Comparison of ENCODE assay signal across 22 mouse cellular contexts in the genomic region with DNA sequence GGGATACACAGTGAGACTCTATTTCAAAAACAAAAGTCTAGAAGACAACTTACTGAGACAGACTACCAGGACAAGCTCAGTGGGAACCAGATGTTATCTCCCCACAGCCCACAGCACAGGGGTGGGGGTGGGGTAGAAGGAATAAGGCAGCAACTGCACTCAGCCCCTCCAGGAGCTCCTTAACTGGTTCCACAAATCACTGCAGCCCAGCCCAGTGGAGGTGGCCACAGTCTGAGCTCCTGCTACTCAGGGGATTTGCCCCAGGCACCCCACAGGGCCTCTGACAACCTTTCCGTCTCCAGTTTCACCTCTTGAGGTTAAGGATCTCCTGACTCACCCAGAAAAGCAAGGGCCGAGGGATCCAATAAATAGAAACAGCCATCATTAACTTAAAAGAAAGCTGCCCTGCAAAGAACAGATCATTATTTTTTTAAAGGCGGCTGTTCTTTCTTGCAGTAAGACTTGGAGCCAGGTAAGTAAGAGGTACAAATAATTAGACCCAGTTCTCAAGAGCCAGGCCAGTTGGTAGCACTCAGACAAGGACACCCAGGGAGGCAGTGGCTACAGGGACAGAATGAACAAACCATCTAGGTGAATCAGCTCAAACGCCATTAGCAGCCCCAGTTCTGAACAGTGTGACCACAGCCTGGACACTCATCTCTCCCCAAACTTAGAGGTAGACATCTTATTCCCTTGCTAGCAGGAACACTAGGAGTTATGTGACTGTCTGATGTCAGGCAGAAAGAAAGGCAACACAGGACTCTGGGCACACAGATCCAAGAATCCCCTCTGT. TPM values are rescaled to one million over a fixed set of nuclear protein-coding genes. Genes with fewer than 3 reads are reported as not detected.
DNase-seq lines count a peak whose midpoint lies in the region; ATAC-seq and TF ChIP-seq lines count a peak whose summit lies in the region.
"Had no signal": no experiment of that assay in that cellular context is flagged by ENCODE, and none has a peak within 500 bp of the region (broad histone marks: within the 10 kb centered on the region; RNA-seq: fewer than 3 reads in every experiment).

No protein-coding gene starts in this region.

- H3K4me3 ChIP-seq in lung, postnatal 0 days (ENCODE audit: low read depth, low read length): no peak overlapping the region
- H3K4me3 ChIP-seq in embryonic facial prominence, embryonic 13.5 days: no peak overlapping the region
- no peak overlapping the region for H3K4me3 ChIP-seq in limb, embryonic 15.5 days
- no peak overlapping the region for H3K4me3 ChIP-seq in hindbrain, embryonic 14.5 days (replicated peaks; ENCODE audit: low read length)
- H3K4me3 ChIP-seq: heart, embryonic 15.5 days; hindbrain, embryonic 15.5 days had no signal

- no peak overlapping the region for H3K4me2 ChIP-seq in lung, postnatal 0 days (replicated peaks; ENCODE audit: low read depth, low read length)
- no peak overlapping the region for H3K4me2 ChIP-seq in embryonic facial prominence, embryonic 13.5 days
- H3K4me2 ChIP-seq in limb, embryonic 15.5 days: no peak overlapping the region
- no peak overlapping the region for H3K4me2 ChIP-seq in hindbrain, embryonic 14.5 days (replicated peaks)
- H3K4me2 ChIP-seq: heart, embryonic 15.5 days; hindbrain, embryonic 15.5 days had no signal

- WGBS in lung, postnatal 0 days: 38% methylated on average over 4 of the region's 4 CpGs
- WGBS in embryonic facial prominence, embryonic 13.5 days: 10% methylated on average over 4 of the region's 4 CpGs
- WGBS in limb, embryonic 15.5 days: 13% methylated on average over 4 of the region's 4 CpGs
- 51% methylated on average over 4 of the region's 4 CpGs for WGBS in hindbrain, embryonic 14.5 days

- ATAC-seq in lung, postnatal 0 days: peak; percentile 35
- no peak for ATAC-seq in embryonic facial prominence, embryonic 13.5 days (ENCODE audit: insufficient number of reproducible peaks, insufficient read depth, low FRiP score, low TSS enrichment, low read depth)
- ATAC-seq in limb, embryonic 15.5 days (ENCODE audit: insufficient number of reproducible peaks, low FRiP score, low TSS enrichment, low read depth): no peak
- no peak for ATAC-seq in hindbrain, embryonic 14.5 days (ENCODE audit: low FRiP score)
- ATAC-seq: forebrain, embryonic 16.5 days had no signal

- TF ChIP-seq EP300 in lung, postnatal 0 days (IDR thresholded peaks at IDR 0.05): no peak

- H3K27me3 ChIP-seq in lung, postnatal 0 days (replicated peaks; ENCODE audit: insufficient read depth, low read length): no peaks in the 10 kb centered on the region
- no peaks in the 10 kb centered on the region for H3K27me3 ChIP-seq in embryonic facial prominence, embryonic 13.5 days
- H3K27me3 ChIP-seq in limb, embryonic 15.5 days: no peaks in the 10 kb centered on the region
- no peaks in the 10 kb centered on the region for H3K27me3 ChIP-seq in hindbrain, embryonic 14.5 days (ENCODE audit: control insufficient read depth, insufficient read depth, low read length)
- H3K27me3 ChIP-seq: heart, embryonic 15.5 days; hindbrain, embryonic 15.5 days had no signal

- DNase-seq in adrenal gland, postnatal 14 days: peak; percentile 24
- DNase-seq in adrenal gland, postnatal 25 days: no peak
- peak; percentile 25 for DNase-seq in lung, postnatal 0 days (ENCODE audit: low spot score)
- no peak for DNase-seq in lung, postnatal 25 days (ENCODE audit: low spot score)
- no peak for DNase-seq in left cerebral cortex, adult 18-20 months (ENCODE audit: low spot score in 2 of 2)
- DNase-seq in hindbrain, embryonic 14.5 days (ENCODE audit: low spot score): no peak
- DNase-seq: cerebellum, adult 9-10 months; gastrocnemius, postnatal 25 days; kidney, adult 18-20 months; retina, postnatal 1 day had no signal

- H3K9ac ChIP-seq in lung, postnatal 0 days (replicated peaks; ENCODE audit: low read depth): no peak overlapping the region
- H3K9ac ChIP-seq in embryonic facial prominence, embryonic 13.5 days: 0 out of 2 replicates have a peak overlapping the region, but pooled peaks have one; percentile 33
- no peak overlapping the region for H3K9ac ChIP-seq in limb, embryonic 15.5 days
- H3K9ac ChIP-seq in hindbrain, embryonic 14.5 days: no peak overlapping the region
- H3K9ac ChIP-seq: heart, embryonic 15.5 days; hindbrain, embryonic 15.5 days had no signal

- H3K27ac ChIP-seq in lung, postnatal 0 days (ENCODE audit: low read length): no peak overlapping the region; the same call in 1 of the 2 replicates
- peak overlapping the region; percentile 73 for H3K27ac ChIP-seq in embryonic facial prominence, embryonic 13.5 days
- peak overlapping the region; percentile 24; the same call in 1 of the 2 replicates for H3K27ac ChIP-seq in limb, embryonic 15.5 days
- no peak overlapping the region for H3K27ac ChIP-seq in hindbrain, embryonic 14.5 days
- H3K27ac ChIP-seq: heart, embryonic 15.5 days; hindbrain, embryonic 15.5 days had no signal

- no peak for TF ChIP-seq CTCF in lung, postnatal 0 days (IDR thresholded peaks at IDR 0.05)

- H3K4me1 ChIP-seq in lung, postnatal 0 days (ENCODE audit: insufficient read depth, low read depth, low read length): peaks cover 6% of the 10 kb centered on the region; the same call in 1 of the 2 replicates
- peaks cover 30% of the 10 kb centered on the region for H3K4me1 ChIP-seq in embryonic facial prominence, embryonic 13.5 days
- H3K4me1 ChIP-seq in limb, embryonic 15.5 days: peaks cover 25% of the 10 kb centered on the region
- no peaks in the 10 kb centered on the region for H3K4me1 ChIP-seq in hindbrain, embryonic 14.5 days (replicated peaks; ENCODE audit: control insufficient read depth, insufficient read depth, low read length)

- H3K9me3 ChIP-seq in lung, postnatal 0 days (ENCODE audit: low read length): no peaks in the 10 kb centered on the region
- no peaks in the 10 kb centered on the region for H3K9me3 ChIP-seq in embryonic facial prominence, embryonic 13.5 days
- H3K9me3 ChIP-seq in limb, embryonic 15.5 days: no peaks in the 10 kb centered on the region
- H3K9me3 ChIP-seq in hindbrain, embryonic 14.5 days (ENCODE audit: control insufficient read depth, low read length): no peaks in the 10 kb centered on the region
- H3K9me3 ChIP-seq: heart, embryonic 15.5 days; hindbrain, embryonic 15.5 days had no signal

- no peaks in the 10 kb centered on the region for H3K36me3 ChIP-seq in lung, postnatal 0 days (ENCODE audit: insufficient read depth, low read length)
- H3K36me3 ChIP-seq in embryonic facial prominence, embryonic 13.5 days: no peaks in the 10 kb centered on the region
- no peaks in the 10 kb centered on the region for H3K36me3 ChIP-seq in limb, embryonic 15.5 days
- H3K36me3 ChIP-seq in hindbrain, embryonic 14.5 days (replicated peaks; ENCODE audit: control insufficient read depth, insufficient read depth): no peaks in the 10 kb centered on the region
- H3K36me3 ChIP-seq: heart, embryonic 15.5 days; hindbrain, embryonic 15.5 days had no signal

RNA-seq across cellular contexts. Expression of a gene that starts 11.9 kb away (rescaled TPM):
- total RNA-seq in adrenal gland, postnatal 14 days (2021): 24.9 and 33.6 TPM in 2 replicates
- total RNA-seq in adrenal gland, postnatal 25 days (2021): 42.3 and 45.0 TPM in 2 replicates
- 32.0 TPM in 2 replicates for polyA plus RNA-seq in lung, postnatal 0 days (2015; fragmentation: Nextera tagmentation; extraction: Ambion mirVana)
- polyA plus RNA-seq in embryonic facial prominence, embryonic 13.5 days (2015; fragmentation: Nextera tagmentation; extraction: Ambion mirVana): 51.3 and 60.6 TPM in 2 replicates
- polyA plus RNA-seq in limb, embryonic 15.5 days (2015; fragmentation: Nextera tagmentation; extraction: Ambion mirVana): 52.7 and 57.9 TPM in 2 replicates
- 10 to 100 TPM; 24.2 to 37.3 TPM for total RNA-seq in left cerebral cortex, adult 18-20 months (2021)
- 51.7 and 61.7 TPM in 2 replicates for polyA plus RNA-seq in hindbrain, embryonic 14.5 days (2014; fragmentation: Nextera tagmentation; extraction: Ambion mirVana)

RNA-seq across cellular contexts. Expression of a gene that starts 12.1 kb away (rescaled TPM):
- 12.7 and 17.9 TPM in 2 replicates for total RNA-seq in adrenal gland, postnatal 14 days (2021)
- 18.0 and 18.4 TPM in 2 replicates for total RNA-seq in adrenal gland, postnatal 25 days (2021)
- 11.8 and 13.2 TPM in 2 replicates for polyA plus RNA-seq in lung, postnatal 0 days (2015; fragmentation: Nextera tagmentation; extraction: Ambion mirVana)
- 25.3 and 31.1 TPM in 2 replicates for polyA plus RNA-seq in embryonic facial prominence, embryonic 13.5 days (2015; fragmentation: Nextera tagmentation; extraction: Ambion mirVana)
- polyA plus RNA-seq in limb, embryonic 15.5 days (2015; fragmentation: Nextera tagmentation; extraction: Ambion mirVana): 18.5 and 23.1 TPM in 2 replicates
- 10 to 100 TPM; 15.9 to 17.7 TPM for total RNA-seq in left cerebral cortex, adult 18-20 months (2021)
- polyA plus RNA-seq in hindbrain, embryonic 14.5 days (2014; fragmentation: Nextera tagmentation; extraction: Ambion mirVana): 20.1 and 21.5 TPM in 2 replicates

RNA-seq across cellular contexts. Expression of a gene that starts 22.2 kb away (rescaled TPM):
- 0.23 and 0.26 TPM in 2 replicates for total RNA-seq in adrenal gland, postnatal 14 days (2021)
- total RNA-seq in adrenal gland, postnatal 25 days (2021): 0.30 TPM in 1 of 2 replicates, not detected in the other
- 0.12 and 0.13 TPM in 2 replicates for polyA plus RNA-seq in lung, postnatal 0 days (2015; fragmentation: Nextera tagmentation; extraction: Ambion mirVana)
- 0.78 and 1.0 TPM in 2 replicates for polyA plus RNA-seq in embryonic facial prominence, embryonic 13.5 days (2015; fragmentation: Nextera tagmentation; extraction: Ambion mirVana)
- polyA plus RNA-seq in limb, embryonic 15.5 days (2015; fragmentation: Nextera tagmentation; extraction: Ambion mirVana): 4.7 and 5.3 TPM in 2 replicates
- not detected for total RNA-seq in left cerebral cortex, adult 18-20 months (2021)
- 0.40 and 0.66 TPM in 2 replicates for polyA plus RNA-seq in hindbrain, embryonic 14.5 days (2014; fragmentation: Nextera tagmentation; extraction: Ambion mirVana)
- total RNA-seq: gastrocnemius, postnatal 25 days; layer of hippocampus, adult 8-10 months; left cerebral cortex, postnatal 14 days; megakaryocyte, adult 5-6 weeks had no signal
- polyA plus RNA-seq: urinary bladder, adult 2 months had no signal

RNA-seq across cellular contexts. Expression of a gene that starts 28.9 kb away (rescaled TPM):
- total RNA-seq in adrenal gland, postnatal 14 days (2021): 6.7 and 35.4 TPM in 2 replicates
- 11.0 and 14.9 TPM in 2 replicates for total RNA-seq in adrenal gland, postnatal 25 days (2021)
- polyA plus RNA-seq in lung, postnatal 0 days (2015; fragmentation: Nextera tagmentation; extraction: Ambion mirVana): 13.9 and 14.2 TPM in 2 replicates
- 3.2 and 4.7 TPM in 2 replicates for polyA plus RNA-seq in embryonic facial prominence, embryonic 13.5 days (2015; fragmentation: Nextera tagmentation; extraction: Ambion mirVana)
- 15.5 and 17.8 TPM in 2 replicates for polyA plus RNA-seq in limb, embryonic 15.5 days (2015; fragmentation: Nextera tagmentation; extraction: Ambion mirVana)
- total RNA-seq in left cerebral cortex, adult 18-20 months (2021): 1 to 10 TPM in 1 of 2 experiments, under 1 TPM in 1; 0.56 to 1.0 TPM
- 14.3 and 15.1 TPM in 2 replicates for polyA plus RNA-seq in hindbrain, embryonic 14.5 days (2014; fragmentation: Nextera tagmentation; extraction: Ambion mirVana)
- total RNA-seq: gastrocnemius, postnatal 25 days; left cerebral cortex, postnatal 14 days; megakaryocyte, adult 5-6 weeks had no signal

RNA-seq across cellular contexts. Expression of a gene that starts 33.2 kb away (rescaled TPM):
- total RNA-seq in adrenal gland, postnatal 14 days (2021): not detected in 2 replicates
- not detected in 2 replicates for total RNA-seq in adrenal gland, postnatal 25 days (2021)
- 2.1 and 2.2 TPM in 2 replicates for polyA plus RNA-seq in lung, postnatal 0 days (2015; fragmentation: Nextera tagmentation; extraction: Ambion mirVana)
- 0.28 and 0.47 TPM in 2 replicates for polyA plus RNA-seq in embryonic facial prominence, embryonic 13.5 days (2015; fragmentation: Nextera tagmentation; extraction: Ambion mirVana)
- polyA plus RNA-seq in limb, embryonic 15.5 days (2015; fragmentation: Nextera tagmentation; extraction: Ambion mirVana): 0.24 TPM in 1 of 2 replicates, not detected in the other
- not detected for total RNA-seq in left cerebral cortex, adult 18-20 months (2021)
- not detected in 2 replicates for polyA plus RNA-seq in hindbrain, embryonic 14.5 days (2014; fragmentation: Nextera tagmentation; extraction: Ambion mirVana)
- total RNA-seq: gastrocnemius, postnatal 25 days; layer of hippocampus, adult 8-10 months; left cerebral cortex, postnatal 14 days; megakaryocyte, adult 5-6 weeks had no signal
- polyA plus RNA-seq: brain, embryonic 14.5 days; forebrain, embryonic 16.5 days; heart, embryonic 15.5 days; hindbrain, embryonic 15.5 days; liver, embryonic 16.5 days; neural tube, embryonic 14.5 days had no signal

Comparison
In these comparisons a context has a peak if more than half of its experiments do, and no peak if none do; other contexts are left out.
1. DNase-seq: peak in adrenal gland, postnatal 14 days (single experiment) and lung, postnatal 0 days (single experiment); none in adrenal gland, postnatal 25 days (single experiment), lung, postnatal 25 days (single experiment), left cerebral cortex, adult 18-20 months (0 of 2) and hindbrain, embryonic 14.5 days (single experiment).
2. H3K27ac ChIP-seq: peak in embryonic facial prominence, embryonic 13.5 days (single experiment) and limb, embryonic 15.5 days (single experiment); none in lung, postnatal 0 days (single experiment) and hindbrain, embryonic 14.5 days (single experiment).